Mouse (Mus musculus): ENCODE data around the gene Timm9. TPM values are rescaled to one million over a fixed set of nuclear protein-coding genes. Genes with fewer than 3 reads are reported as not detected.

Timm9 gene
- 102 and 114 TPM in 2 replicates for polyA plus RNA-seq (2014; fragmentation: Nextera tagmentation; extraction: Ambion mirVana)

- Histone ChIP-seq H3K9ac (ENCODE audit: low read length) (peak within 1 kb of the TSS; percentile 97), H3K4me2 (ENCODE audit: low read length) (peak within 1 kb of the TSS; percentile 94), H3K36me3 (ENCODE audit: control insufficient read depth, insufficient read depth, low read length) (peaks cover 41% of the 10 kb centered on the region), H3K27me3 (ENCODE audit: control insufficient read depth, insufficient read depth, low read length) (no peaks in the 10 kb centered on the region), H3K4me3 (ENCODE audit: control insufficient read depth in 1 of 2, insufficient read depth in 1 of 2, low read depth in 1 of 2, low read length in 2 of 2) (peak within 1 kb of the TSS; percentile 100), H3K4me1 (ENCODE audit: control insufficient read depth in 2 of 2, insufficient read depth in 2 of 2, low read length in 2 of 2) (peaks cover 0 to 8% of the 10 kb centered on the region in 2 experiments; a peak in 2 of 4 replicates), H3K9me3 (ENCODE audit: control insufficient read depth, low read length) (no peaks in the 10 kb centered on the region), H3K27ac (replicated peaks in 1 of 2; ENCODE audit: control insufficient read depth in 1 of 2, insufficient read depth in 1 of 2, low read depth in 2 of 2, low read length in 2 of 2) (peak within 1 kb of the TSS; percentile 88 to 92)
- peak; percentile 86 for ATAC-seq (ENCODE audit: insufficient number of reproducible peaks, insufficient read depth, low FRiP score, low read depth)
- WGBS: under 1% methylated on average over 52 of the region's 52 CpGs
Observed at GRCm38 (mm10) chr12:71136130-71136973, at the start of gene Timm9, which contains the start of gene 2700049A03Rik. Timm9 (minus strand) TSS chr12:71136684. 2700049A03Rik (plus strand) TSS chr12:71136848.

GRCm38 (mm10) chr12:71184396-71184795 is 47.9 kb upstream of the Timm9 start:
- H3K27me3 ChIP-seq (ENCODE audit: control insufficient read depth, insufficient read depth, low read length): no peaks in the 10 kb centered on the region
- H3K36me3 ChIP-seq (ENCODE audit: control insufficient read depth, insufficient read depth, low read length): peaks cover 77% of the 10 kb centered on the region
- no peak overlapping the region for H3K4me3 ChIP-seq (ENCODE audit: control insufficient read depth in 1 of 2, insufficient read depth in 1 of 2, low read depth in 1 of 2, low read length in 2 of 2)
- no peak overlapping the region for H3K27ac ChIP-seq (replicated peaks in 1 of 2; ENCODE audit: control insufficient read depth in 1 of 2, insufficient read depth in 1 of 2, low read depth in 2 of 2, low read length in 2 of 2)
- no peak for ATAC-seq (ENCODE audit: insufficient number of reproducible peaks, insufficient read depth, low FRiP score, low read depth)
- no peaks in the 10 kb centered on the region for H3K4me1 ChIP-seq (ENCODE audit: control insufficient read depth in 2 of 2, insufficient read depth in 2 of 2, low read length in 2 of 2)
- H3K9me3 ChIP-seq (ENCODE audit: control insufficient read depth, low read length): no peaks in the 10 kb centered on the region
- H3K4me2 ChIP-seq (ENCODE audit: low read length): no peak overlapping the region
- no peak overlapping the region for H3K9ac ChIP-seq (ENCODE audit: low read length)
- WGBS: 95% methylated on average over 4 of the region's 4 CpGs

GRCm38 (mm10) chr12:71183736-71184135 is 47.3 kb upstream of the Timm9 start:
- Histone ChIP-seq H3K4me3 (ENCODE audit: control insufficient read depth in 1 of 2, insufficient read depth in 1 of 2, low read depth in 1 of 2, low read length in 2 of 2) (no peak overlapping the region), H3K9ac (ENCODE audit: low read length) (no peak overlapping the region), H3K36me3 (ENCODE audit: control insufficient read depth, insufficient read depth, low read length) (peaks cover 78% of the 10 kb centered on the region), H3K27ac (replicated peaks in 1 of 2; ENCODE audit: control insufficient read depth in 1 of 2, insufficient read depth in 1 of 2, low read depth in 2 of 2, low read length in 2 of 2) (no peak overlapping the region), H3K27me3 (ENCODE audit: control insufficient read depth, insufficient read depth, low read length) (no peaks in the 10 kb centered on the region), H3K4me2 (ENCODE audit: low read length) (no peak overlapping the region), H3K4me1 (ENCODE audit: control insufficient read depth in 2 of 2, insufficient read depth in 2 of 2, low read length in 2 of 2) (no peaks in the 10 kb centered on the region), H3K9me3 (ENCODE audit: control insufficient read depth, low read length) (no peaks in the 10 kb centered on the region)
- ATAC-seq (ENCODE audit: insufficient number of reproducible peaks, insufficient read depth, low FRiP score, low read depth): no peak
- WGBS: 89% methylated on average over 3 of the region's 3 CpGs

GRCm38 (mm10) chr12:71169911-71170310 is 33.4 kb upstream of the Timm9 start:
- Histone ChIP-seq H3K4me2 (ENCODE audit: low read length) (no peak overlapping the region), H3K9ac (ENCODE audit: low read length) (no peak overlapping the region), H3K36me3 (ENCODE audit: control insufficient read depth, insufficient read depth, low read length) (peaks cover 79% of the 10 kb centered on the region), H3K9me3 (ENCODE audit: control insufficient read depth, low read length) (no peaks in the 10 kb centered on the region), H3K4me1 (ENCODE audit: control insufficient read depth in 2 of 2, insufficient read depth in 2 of 2, low read length in 2 of 2) (no peaks in the 10 kb centered on the region), H3K27ac (replicated peaks in 1 of 2; ENCODE audit: control insufficient read depth in 1 of 2, insufficient read depth in 1 of 2, low read depth in 2 of 2, low read length in 2 of 2) (no peak overlapping the region), H3K27me3 (ENCODE audit: control insufficient read depth, insufficient read depth, low read length) (no peaks in the 10 kb centered on the region), H3K4me3 (ENCODE audit: control insufficient read depth in 1 of 2, insufficient read depth in 1 of 2, low read depth in 1 of 2, low read length in 2 of 2) (no peak overlapping the region)
- no peak for ATAC-seq (ENCODE audit: insufficient number of reproducible peaks, insufficient read depth, low FRiP score, low read depth)
- WGBS: 71% methylated on average over 1 of the region's 1 CpGs

- Histone ChIP-seq H3K4me3 (ENCODE audit: control insufficient read depth in 1 of 2, insufficient read depth in 1 of 2, low read depth in 1 of 2, low read length in 2 of 2) (no peak overlapping the region), H3K27ac (replicated peaks in 1 of 2; ENCODE audit: control insufficient read depth in 1 of 2, insufficient read depth in 1 of 2, low read depth in 2 of 2, low read length in 2 of 2) (no peak overlapping the region), H3K9ac (ENCODE audit: low read length) (no peak overlapping the region), H3K4me1 (ENCODE audit: control insufficient read depth in 2 of 2, insufficient read depth in 2 of 2, low read length in 2 of 2) (no peaks in the 10 kb centered on the region), H3K27me3 (ENCODE audit: control insufficient read depth, insufficient read depth, low read length) (no peaks in the 10 kb centered on the region), H3K9me3 (ENCODE audit: control insufficient read depth, low read length) (no peaks in the 10 kb centered on the region), H3K4me2 (ENCODE audit: low read length) (no peak overlapping the region), H3K36me3 (ENCODE audit: control insufficient read depth, insufficient read depth, low read length) (peaks cover 87% of the 10 kb centered on the region)
- ATAC-seq (ENCODE audit: insufficient number of reproducible peaks, insufficient read depth, low FRiP score, low read depth): no peak
- WGBS: 87% methylated on average over 9 of the region's 9 CpGs
Observed at GRCm38 (mm10) chr12:71164410-71164809, 27.9 kb upstream of the Timm9 start.

- no peak overlapping the region for H3K4me3 ChIP-seq (ENCODE audit: control insufficient read depth in 1 of 2, insufficient read depth in 1 of 2, low read depth in 1 of 2, low read length in 2 of 2)
- H3K9ac ChIP-seq (ENCODE audit: low read length): no peak overlapping the region
- no peaks in the 10 kb centered on the region for H3K27me3 ChIP-seq (ENCODE audit: control insufficient read depth, insufficient read depth, low read length)
- ATAC-seq (ENCODE audit: insufficient number of reproducible peaks, insufficient read depth, low FRiP score, low read depth): no peak
- no peaks in the 10 kb centered on the region for H3K4me1 ChIP-seq (ENCODE audit: control insufficient read depth in 2 of 2, insufficient read depth in 2 of 2, low read length in 2 of 2)
- peaks cover 88% of the 10 kb centered on the region for H3K36me3 ChIP-seq (ENCODE audit: control insufficient read depth, insufficient read depth, low read length)
- WGBS: 81% methylated on average over 6 of the region's 6 CpGs
- H3K4me2 ChIP-seq (ENCODE audit: low read length): no peak overlapping the region
- no peaks in the 10 kb centered on the region for H3K9me3 ChIP-seq (ENCODE audit: control insufficient read depth, low read length)
- H3K27ac ChIP-seq (replicated peaks in 1 of 2; ENCODE audit: control insufficient read depth in 1 of 2, insufficient read depth in 1 of 2, low read depth in 2 of 2, low read length in 2 of 2): no peak overlapping the region
Observed at GRCm38 (mm10) chr12:71157974-71158373, 21.5 kb upstream of the Timm9 start.

- H3K4me3 ChIP-seq (ENCODE audit: control insufficient read depth in 1 of 2, insufficient read depth in 1 of 2, low read depth in 1 of 2, low read length in 2 of 2): no peak overlapping the region
- no peaks in the 10 kb centered on the region for H3K9me3 ChIP-seq (ENCODE audit: control insufficient read depth, low read length)
- H3K36me3 ChIP-seq (ENCODE audit: control insufficient read depth, insufficient read depth, low read length): peaks cover 87% of the 10 kb centered on the region
- no peaks in the 10 kb centered on the region for H3K4me1 ChIP-seq (ENCODE audit: control insufficient read depth in 2 of 2, insufficient read depth in 2 of 2, low read length in 2 of 2)
- 83% methylated on average over 6 of the region's 6 CpGs for WGBS
- no peak overlapping the region for H3K27ac ChIP-seq (replicated peaks in 1 of 2; ENCODE audit: control insufficient read depth in 1 of 2, insufficient read depth in 1 of 2, low read depth in 2 of 2, low read length in 2 of 2)
- H3K9ac ChIP-seq (ENCODE audit: low read length): no peak overlapping the region
- no peak overlapping the region for H3K4me2 ChIP-seq (ENCODE audit: low read length)
- ATAC-seq (ENCODE audit: insufficient number of reproducible peaks, insufficient read depth, low FRiP score, low read depth): no peak
- H3K27me3 ChIP-seq (ENCODE audit: control insufficient read depth, insufficient read depth, low read length): no peaks in the 10 kb centered on the region
Observed at GRCm38 (mm10) chr12:71154979-71155378, 18.5 kb upstream of the Timm9 start.

Data from heart, embryonic 14.5 days (tissue).